Mouse (Mus musculus): ENCODE data around the gene Ostc. TPM values are rescaled to one million over a fixed set of nuclear protein-coding genes. Genes with fewer than 3 reads are reported as not detected.

Gene Ostc
- polyA plus RNA-seq, 1 experiment from 2014 or later, result 281 TPM

DNA sequence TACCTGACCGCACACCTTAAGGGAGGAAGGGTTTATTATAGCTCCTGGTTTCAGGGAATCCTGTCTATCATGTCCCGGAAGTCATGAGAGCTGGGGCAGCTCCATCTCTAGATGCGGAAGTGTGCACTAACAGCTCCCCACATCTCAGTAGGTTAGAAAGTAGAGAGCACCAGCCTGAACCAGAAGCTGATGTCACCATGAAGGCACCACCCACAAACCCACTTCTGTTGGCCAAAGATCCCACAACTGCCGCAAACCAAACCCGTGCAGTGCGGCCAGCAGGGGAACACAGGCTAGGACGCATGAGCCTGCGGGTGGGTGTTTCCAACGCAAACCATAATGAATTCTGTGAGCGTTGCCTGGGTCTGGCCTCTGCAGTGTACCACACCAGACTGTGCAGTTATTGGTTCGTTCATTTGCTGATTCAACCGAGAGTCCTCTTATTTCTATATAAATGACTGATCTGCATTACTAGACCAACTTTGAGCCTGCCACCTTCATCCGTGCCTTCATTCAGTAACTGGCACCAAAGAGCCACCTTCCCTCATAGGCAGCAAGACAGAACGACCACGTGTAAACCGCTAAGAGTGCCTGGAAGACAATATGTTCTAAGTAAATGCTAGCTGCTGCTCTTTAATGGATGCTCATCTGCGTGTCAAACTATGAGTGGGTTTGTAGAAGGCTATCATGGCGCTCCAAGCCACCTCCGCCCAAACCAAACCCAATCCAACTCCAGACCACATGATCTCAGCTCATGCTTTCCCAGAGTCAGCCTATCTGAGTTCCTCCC, 31.4 kb downstream of the Ostc start:
- no peak overlapping the region for H3K4me3 ChIP-seq
- no peak overlapping the region for H3K27ac ChIP-seq
- H3K9ac ChIP-seq, result no peak overlapping the region
- no peak overlapping the region for H3K4me2 ChIP-seq
- 96% methylated on average over 19 of the region's 19 CpGs for WGBS
- ATAC-seq, result no peak
- H3K9me3 ChIP-seq (replicated peaks), result no peaks in the 10 kb centered on the region
- H3K4me1 ChIP-seq, result no peaks in the 10 kb centered on the region
- H3K27me3 ChIP-seq, result no peaks in the 10 kb centered on the region
- H3K36me3 ChIP-seq (ENCODE audit: poor library complexity, severe bottlenecking), result no peaks in the 10 kb centered on the region

GRCm38 (mm10) chr3:130671291-130671690, 38.0 kb downstream of the Ostc start:
- Histone ChIP-seq H3K4me2 (no peak overlapping the region), H3K27me3 (no peaks in the 10 kb centered on the region), H3K4me1 (no peaks in the 10 kb centered on the region), H3K27ac (no peak overlapping the region), H3K9ac (no peak overlapping the region), H3K4me3 (no peak overlapping the region), H3K36me3 (ENCODE audit: poor library complexity, severe bottlenecking) (no peaks in the 10 kb centered on the region), H3K9me3 (replicated peaks) (no peaks in the 10 kb centered on the region)
- ATAC-seq, result no peak
- 59% methylated on average over 14 of the region's 14 CpGs for WGBS

DNA sequence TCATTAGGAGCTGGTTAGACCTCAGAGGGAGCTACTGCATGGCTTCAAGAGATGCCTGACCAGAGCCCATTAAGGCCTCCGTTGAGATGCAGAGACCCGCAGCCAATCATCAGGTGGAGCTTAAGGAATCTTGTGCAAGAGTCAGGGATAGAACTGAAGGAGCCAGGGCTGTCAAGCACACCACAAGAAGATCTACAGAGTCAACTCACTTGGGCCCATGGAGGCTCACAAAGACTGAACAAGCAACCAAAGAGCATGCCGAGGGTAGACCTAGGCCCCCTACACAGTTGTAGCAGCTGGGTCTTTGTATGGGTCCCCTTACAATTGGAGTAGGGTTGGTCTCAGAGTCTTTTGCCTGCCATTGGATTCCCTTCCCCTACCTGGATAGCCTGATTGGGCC, 46.7 kb downstream of the Ostc start:
- Histone ChIP-seq H3K4me2 (no peak overlapping the region), H3K9me3 (replicated peaks) (no peaks in the 10 kb centered on the region), H3K27ac (no peak overlapping the region), H3K36me3 (ENCODE audit: poor library complexity, severe bottlenecking) (no peaks in the 10 kb centered on the region), H3K27me3 (no peaks in the 10 kb centered on the region), H3K4me3 (no peak overlapping the region), H3K9ac (no peak overlapping the region), H3K4me1 (no peaks in the 10 kb centered on the region)
- 94% methylated on average over 3 of the region's 3 CpGs for WGBS
- ATAC-seq, result no peak

GRCm38 (mm10) chr3:130660619-130661018, 48.6 kb downstream of the Ostc start:
- Histone ChIP-seq H3K4me1 (no peaks in the 10 kb centered on the region), H3K9ac (no peak overlapping the region), H3K27ac (no peak overlapping the region), H3K9me3 (replicated peaks) (no peaks in the 10 kb centered on the region), H3K4me2 (no peak overlapping the region), H3K36me3 (ENCODE audit: poor library complexity, severe bottlenecking) (no peaks in the 10 kb centered on the region), H3K27me3 (no peaks in the 10 kb centered on the region), H3K4me3 (no peak overlapping the region)
- no peak for ATAC-seq
- WGBS, result 90% methylated on average over 6 of the region's 6 CpGs

- ATAC-seq, result no peak
- H3K9ac ChIP-seq, result no peak overlapping the region
- WGBS, result 55% methylated on average over 6 of the region's 6 CpGs
- no peaks in the 10 kb centered on the region for H3K9me3 ChIP-seq (replicated peaks)
- no peak overlapping the region for H3K4me3 ChIP-seq
- 0 out of 2 replicates have a peak, but pooled peaks cover 2% of the 10 kb centered on the region for H3K4me1 ChIP-seq
- H3K36me3 ChIP-seq (ENCODE audit: poor library complexity, severe bottlenecking), result no peaks in the 10 kb centered on the region
- no peaks in the 10 kb centered on the region for H3K27me3 ChIP-seq
- H3K27ac ChIP-seq, result no peak overlapping the region
- no peak overlapping the region for H3K4me2 ChIP-seq
Measured at GRCm38 (mm10) chr3:130649569-130649968, 59.7 kb downstream of the Ostc start.

- no peak for ATAC-seq
- no peak overlapping the region for H3K4me2 ChIP-seq
- no peak overlapping the region for H3K27ac ChIP-seq
- H3K36me3 ChIP-seq (ENCODE audit: poor library complexity, severe bottlenecking), result no peaks in the 10 kb centered on the region
- H3K9ac ChIP-seq, result no peak overlapping the region
- H3K4me3 ChIP-seq, result no peak overlapping the region
- no peaks in the 10 kb centered on the region for H3K9me3 ChIP-seq (replicated peaks)
- H3K27me3 ChIP-seq, result no peaks in the 10 kb centered on the region
- 0 out of 2 replicates have a peak, but pooled peaks cover 2% of the 10 kb centered on the region for H3K4me1 ChIP-seq
- WGBS, result 64% methylated on average over 11 of the region's 11 CpGs
Measured at GRCm38 (mm10) chr3:130646110-130646810, 63.0 kb downstream of the Ostc start.

Other genes with a start within 250 kb of the Ostc start
- not detected in 2 replicates for gene Etnppl, start 92.0 kb downstream of the Ostc start, polyA plus RNA-seq (2015; fragmentation: Nextera tagmentation; extraction: Ambion mirVana)
- 732 and 770 TPM in 2 replicates for gene Rpl34, start 21.0 kb upstream of the Ostc start, polyA plus RNA-seq (2015; fragmentation: Nextera tagmentation; extraction: Ambion mirVana)

Data from forebrain, embryonic 13.5 days (tissue).